Mouse (Mus musculus) gastrocnemius, postnatal 14 days (tissue): ENCODE data around the gene Imp4. TPM values are rescaled to one million over a fixed set of nuclear protein-coding genes. Genes with fewer than 3 reads are reported as not detected.
"Not testable (repeated sequence)": the region's sequence is repeated elsewhere in the genome, so short reads cannot be mapped to it uniquely, and the experiment has no call there.

Source experiments
- DNase-seq: peaks from one replicate; pipeline ENCODE4 v3.0.0; 2021; ENCODE audit warnings: mixed read lengths
- intact Hi-C: fragments of 180-260 bp; cut with DNase I; formaldehyde crosslinking; loops from one replicate; pipeline ENCODE4 v1.15.1; 2025; ENCODE audit warnings: low total_unique reads
- long read RNA-seq, 2 experiments: library from polyadenylated mRNA; stranded (forward); transcript quantifications; one replicate each; pipeline ENCODE4 v2.0.0; 2021
- total RNA-seq, 2 experiments: library from RNA; stranded (reverse); gene quantifications; 2 replicates each; pipeline ENCODE4 v1.2.3; 2021

Imp4 gene
- 10 to 100 TPM; 15.2 to 15.7 TPM for total RNA-seq
- long read RNA-seq, experiment 1, full-length matches to known transcripts = 8 of 10 reads
- long read RNA-seq, experiment 1, partial matches to known transcripts = 1 of 10 reads
- long read RNA-seq, experiment 1, other reads (novel, unspliced or antisense) = 1 of 10 reads
- long read RNA-seq, experiment 2, full-length matches to known transcripts = 9 of 9 reads
- long read RNA-seq, experiment 2, partial matches to known transcripts = 0 of 9 reads
- long read RNA-seq, experiment 2, other reads (novel, unspliced or antisense) = 0 of 9 reads

- peak; percentile 96 for DNase-seq
- intact Hi-C loops = no loop called here
These were observed at the start of gene Imp4, which contains the start of gene Ccdc115 for GRCm38 (mm10) chr1:34439215-34439960. Gene Imp4 (plus strand): TSS chr1:34439851. Gene Ccdc115 (minus strand): TSS chr1:34439672.

GRCm38 (mm10) chr1:34396321-34396720 lies 43.3 kb upstream of the Imp4 start:
- DNase-seq = no peak
- intact Hi-C loops = no loop called here

- intact Hi-C loops = no loop called here
- no peak for DNase-seq
These were observed 40.3 kb upstream of the Imp4 start for GRCm38 (mm10) chr1:34399182-34399953.

GRCm38 (mm10) chr1:34428466-34428865 lies 11.2 kb upstream of the Imp4 start:
- DNase-seq = no peak
- intact Hi-C loops = no loop called here

- intact Hi-C loops = no loop called here
- DNase-seq = no peak
These were observed 10.4 kb upstream of the Imp4 start for GRCm38 (mm10) chr1:34429281-34429680.

- intact Hi-C loops = no loop called here
- DNase-seq = no peak
These were observed 8.7 kb upstream of the Imp4 start for GRCm38 (mm10) chr1:34430981-34431380.

GRCm38 (mm10) chr1:34431431-34431830 lies 8.2 kb upstream of the Imp4 start:
- no peak for DNase-seq
- intact Hi-C loops = no loop called here

GRCm38 (mm10) chr1:34432411-34432775 lies 7.3 kb upstream of the Imp4 start:
- intact Hi-C loops = no loop called here
- peak; percentile 29 for DNase-seq

- peak; percentile 22 for DNase-seq
- intact Hi-C loops = no loop called here
These were observed 6.7 kb upstream of the Imp4 start for GRCm38 (mm10) chr1:34432776-34433481.

GRCm38 (mm10) chr1:34433891-34434521 lies 5.6 kb upstream of the Imp4 start:
- DNase-seq = no peak
- intact Hi-C loops = no loop called here

- peak; percentile 66 for DNase-seq
- intact Hi-C loops = no loop called here
These were observed 4.9 kb upstream of the Imp4 start for GRCm38 (mm10) chr1:34434660-34435160.

GRCm38 (mm10) chr1:34435371-34436120 lies 4.1 kb upstream of the Imp4 start:
- DNase-seq = no peak
- intact Hi-C loops = no loop called here

GRCm38 (mm10) chr1:34436374-34436773 lies 3.3 kb upstream of the Imp4 start:
- intact Hi-C loops = no loop called here
- DNase-seq = no peak

- intact Hi-C loops, DNase-seq: not testable (repeated sequence)
These were observed 2.3 kb upstream of the Imp4 start for GRCm38 (mm10) chr1:34437366-34437765.

- intact Hi-C loops = no loop called here
- DNase-seq = no peak
These were observed 1.1 kb upstream of the Imp4 start for GRCm38 (mm10) chr1:34438381-34439051.

GRCm38 (mm10) chr1:34439961-34440630 lies 445 bp downstream of the Imp4 start:
- intact Hi-C loops = no loop called here
- no peak for DNase-seq

- no peak for DNase-seq
- intact Hi-C loops = no loop called here
These were observed 3.5 kb downstream of the Imp4 start for GRCm38 (mm10) chr1:34443124-34443523.
